Mouse (Mus musculus): ENCODE measurements at regions not wholly inside any gene's neighbourhood (a gene's known extent, or its start where the extent isn't known, plus 50 kb on each side); places are given as distances from the start of the nearest gene placed in this dataset.

DNA sequence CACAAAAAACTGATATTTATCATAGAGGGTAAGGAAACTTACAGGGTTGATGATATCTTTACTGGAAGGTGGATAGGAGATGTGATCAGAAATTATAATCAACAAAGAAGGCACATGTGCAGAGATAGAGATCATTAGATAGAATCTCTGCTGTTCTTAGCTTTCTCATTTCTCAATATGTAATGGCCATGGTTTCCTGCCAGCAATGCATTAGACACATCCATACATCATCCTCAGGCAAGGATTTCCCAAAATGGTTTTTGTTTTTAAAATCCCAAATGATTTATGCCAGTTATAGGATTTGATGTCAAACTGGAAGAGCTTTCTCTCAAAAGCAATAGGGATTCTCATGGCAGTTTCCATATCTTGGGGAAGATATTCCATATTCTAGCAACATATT lies 52.0 kb upstream of the C030005K15Rik start:
- DNase-seq = no peak

DNA sequence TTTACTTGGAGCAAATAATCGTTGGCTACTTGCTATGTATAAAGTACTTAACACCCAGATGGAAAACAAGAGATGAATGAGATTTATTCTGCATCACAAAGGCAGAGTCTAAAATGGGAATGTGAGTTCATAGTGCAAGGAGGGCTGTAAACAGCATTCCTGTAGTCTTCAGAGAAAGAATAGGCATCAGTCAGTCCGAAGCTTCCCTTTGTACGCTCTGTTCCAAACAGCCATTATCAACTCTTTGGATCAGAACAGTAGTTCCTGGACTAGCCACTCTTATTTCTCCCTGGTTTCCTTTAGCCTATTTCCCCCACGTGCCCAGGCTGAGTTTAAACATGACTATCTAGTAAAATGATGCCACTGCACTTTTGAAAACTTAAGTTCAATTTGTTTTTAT lies 52.8 kb upstream of the C030005K15Rik start:
- no peak for DNase-seq

DNA sequence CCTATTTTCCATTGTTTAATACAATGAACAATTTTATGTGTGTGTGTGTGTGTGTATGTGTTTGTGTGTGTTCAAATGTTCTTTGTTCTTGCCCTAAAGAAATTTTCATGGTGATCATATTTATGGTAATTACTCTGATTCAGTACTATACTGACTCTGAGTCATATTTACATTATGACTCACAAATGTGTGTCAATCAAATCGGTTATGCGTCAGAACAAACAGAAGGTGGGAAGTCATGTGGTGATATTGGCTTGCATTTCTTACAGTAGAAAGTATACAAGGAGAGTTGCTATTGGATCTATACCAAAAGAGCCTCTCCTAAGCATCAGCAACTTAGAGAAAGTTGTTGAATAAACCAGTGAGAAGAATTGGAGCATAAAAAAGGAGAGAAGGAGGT lies 67.2 kb upstream of the C030005K15Rik start:
- DNase-seq = no peak

DNA sequence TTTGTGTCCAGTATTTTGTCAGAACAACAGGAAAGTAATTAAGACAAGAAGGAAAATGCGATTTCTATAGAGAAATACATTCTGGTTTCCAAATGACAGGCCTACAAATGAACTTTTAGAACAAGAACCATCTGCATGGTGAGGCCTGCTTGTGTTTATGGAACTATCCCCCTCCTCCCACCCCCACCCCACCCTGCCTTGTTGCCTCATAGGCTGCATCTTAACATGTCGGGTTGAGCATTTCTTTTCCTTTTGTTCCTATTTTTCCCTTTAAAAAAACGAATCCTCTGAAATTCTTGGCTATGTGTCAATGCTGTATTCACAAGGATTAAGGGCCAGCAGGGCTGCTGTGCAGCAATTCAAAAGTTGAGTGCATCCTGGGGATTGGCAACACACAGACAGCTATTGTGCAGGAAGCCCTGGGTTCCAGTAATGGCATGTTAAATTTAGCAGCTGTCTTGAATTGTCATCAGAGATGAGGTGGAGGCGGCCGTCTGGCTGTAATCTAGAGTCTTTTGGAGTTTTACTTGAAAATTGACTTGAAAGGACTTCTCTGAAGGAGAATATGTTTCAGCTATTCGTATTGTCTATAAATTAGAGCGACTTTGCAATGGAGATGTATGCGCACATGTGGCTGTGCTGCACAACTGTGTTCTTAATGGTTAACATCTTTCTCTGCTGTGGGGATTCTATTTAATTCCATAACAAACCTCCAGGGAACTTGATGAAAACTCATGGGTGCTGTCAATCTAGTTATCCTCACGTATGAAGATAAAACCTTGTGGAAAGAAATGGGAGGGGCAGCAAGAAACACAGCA lies 75.1 kb upstream of the C030005K15Rik start:
- DNase-seq = no peak

DNA sequence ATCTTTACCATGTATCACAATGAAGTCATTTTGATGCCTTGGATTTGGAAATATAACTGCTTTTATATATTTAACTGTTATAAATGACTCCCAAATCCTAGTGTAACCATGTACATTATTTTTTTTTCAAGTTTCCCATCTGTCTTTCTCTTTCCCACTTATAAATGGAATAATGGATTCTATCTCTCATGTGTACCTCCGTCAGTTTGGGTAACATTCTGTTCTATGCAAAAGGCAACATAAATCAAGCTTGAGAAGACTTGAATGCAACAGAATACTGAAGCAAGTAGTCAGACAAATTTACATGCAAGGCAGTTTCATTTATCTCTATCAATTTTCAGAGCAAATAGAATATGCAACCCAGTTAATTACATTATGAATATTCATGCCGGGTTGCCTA lies 81.4 kb upstream of the C030005K15Rik start:
- DNase-seq = no peak

DNA sequence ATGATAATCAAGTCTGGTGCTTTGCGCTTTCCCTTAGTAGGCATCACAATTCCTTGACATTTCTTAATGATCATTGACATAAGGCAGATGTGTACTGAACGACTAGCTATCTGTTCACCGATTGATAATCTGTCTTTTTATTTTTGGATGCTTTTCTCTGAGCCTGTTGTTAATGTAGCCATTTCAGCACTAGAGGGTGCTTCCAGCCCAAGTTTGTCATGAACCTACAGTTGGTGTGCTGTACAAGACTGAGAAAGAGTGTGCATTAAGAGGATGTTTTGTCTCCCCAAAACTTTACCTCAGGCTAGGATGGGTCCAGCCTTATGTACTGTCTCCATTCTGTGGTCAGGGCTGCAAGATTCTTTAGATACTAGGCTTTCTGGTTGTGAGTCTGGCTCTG lies 116.0 kb upstream of the C030005K15Rik start:
- no peak for DNase-seq

DNA sequence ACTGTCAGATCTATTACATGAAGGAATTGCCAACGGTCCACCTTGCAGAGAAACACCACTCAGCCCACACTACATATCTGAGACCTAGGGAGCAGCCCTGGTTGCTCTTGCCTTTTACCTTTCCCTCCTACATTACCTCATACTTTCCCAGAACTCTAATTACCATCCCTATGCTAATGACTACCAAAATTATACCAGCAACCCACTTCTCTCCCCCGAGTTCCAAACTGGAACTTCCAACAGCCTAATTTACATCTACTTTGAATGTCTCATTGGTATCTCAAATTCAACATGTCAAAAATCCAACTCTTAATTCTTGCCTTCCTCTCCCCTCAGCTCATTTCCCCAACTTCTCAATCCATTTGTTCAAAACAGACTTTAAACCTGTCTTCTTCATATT lies 124.9 kb upstream of the C030005K15Rik start:
- no peak for DNase-seq

DNA sequence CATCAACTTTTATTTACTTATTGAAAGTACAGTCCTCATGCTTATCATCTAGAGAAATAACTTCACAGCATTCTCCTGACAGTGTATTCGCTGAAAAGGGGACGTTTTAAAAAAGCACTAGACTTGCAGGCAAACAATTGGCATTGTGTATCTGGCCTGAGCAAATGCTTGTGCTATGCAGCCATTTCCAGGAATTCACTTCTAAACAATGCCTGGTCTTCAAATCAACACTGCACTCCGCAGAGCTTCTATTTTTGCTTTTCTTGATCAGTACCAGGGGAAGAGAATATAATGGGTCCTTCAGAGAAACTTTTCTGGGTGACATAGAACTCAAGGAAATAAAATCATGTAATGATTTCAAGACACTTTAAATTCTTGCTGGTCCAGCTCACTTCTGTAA lies 150.5 kb upstream of the C030005K15Rik start:
- no peak for DNase-seq

DNA sequence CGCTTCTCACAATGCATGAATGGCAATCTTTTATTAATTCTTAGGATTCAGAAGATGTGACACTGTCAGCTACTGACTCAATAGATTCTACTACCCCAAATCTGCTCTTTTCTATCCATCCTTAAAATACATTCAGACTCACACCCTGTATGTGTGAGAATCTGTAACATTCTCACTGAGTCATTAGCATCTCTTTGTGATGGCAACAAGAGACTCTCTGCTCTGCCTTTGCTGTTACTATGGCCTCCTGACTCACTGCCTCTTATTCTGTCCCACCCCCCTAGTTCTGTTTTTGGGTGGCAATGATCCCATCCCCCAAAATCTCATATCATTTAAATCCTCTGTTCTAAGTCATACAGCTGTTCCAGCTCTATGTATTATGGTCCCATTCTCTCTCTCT lies 159.5 kb upstream of the C030005K15Rik start:
- DNase-seq = no peak

DNA sequence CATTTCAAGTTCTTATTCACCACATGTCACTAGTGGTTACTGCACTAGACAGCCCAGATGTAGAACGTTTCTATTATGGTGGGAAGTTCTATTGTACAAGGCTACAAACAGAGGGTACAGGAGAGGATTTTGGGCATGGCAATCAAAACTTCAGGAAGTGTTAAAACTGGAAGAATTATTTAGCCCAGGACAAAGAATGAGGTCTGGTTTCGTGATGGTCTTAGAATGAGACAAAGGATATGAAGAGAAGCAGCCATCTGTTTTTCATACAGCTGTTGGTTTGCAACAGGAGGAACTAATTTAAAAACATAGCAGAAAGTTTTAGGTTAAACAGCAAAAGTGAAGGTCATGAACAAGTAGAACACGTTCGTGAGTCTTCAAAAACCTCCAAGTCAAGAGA lies 179.2 kb upstream of the C030005K15Rik start:
- DNase-seq = no peak

DNA sequence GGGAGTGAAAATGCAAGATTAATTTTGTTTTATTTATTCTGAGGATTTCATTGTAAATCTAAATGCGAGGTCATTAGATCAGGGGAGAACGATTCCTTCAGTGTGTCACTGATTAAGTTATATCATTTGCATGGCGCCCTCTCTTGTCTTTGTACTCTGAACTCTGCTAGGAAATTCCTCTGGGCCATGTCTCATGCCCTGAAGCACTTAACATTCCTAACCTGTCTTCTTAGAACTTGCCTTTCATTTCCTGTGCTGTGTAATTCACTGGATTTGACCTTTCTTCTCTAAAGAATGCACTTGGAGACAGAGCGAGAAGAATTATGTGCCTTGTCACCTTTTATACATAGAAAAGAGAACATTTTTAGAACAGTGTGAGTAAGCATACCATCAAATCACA lies 199.0 kb upstream of the C030005K15Rik start:
- no peak for DNase-seq

DNA sequence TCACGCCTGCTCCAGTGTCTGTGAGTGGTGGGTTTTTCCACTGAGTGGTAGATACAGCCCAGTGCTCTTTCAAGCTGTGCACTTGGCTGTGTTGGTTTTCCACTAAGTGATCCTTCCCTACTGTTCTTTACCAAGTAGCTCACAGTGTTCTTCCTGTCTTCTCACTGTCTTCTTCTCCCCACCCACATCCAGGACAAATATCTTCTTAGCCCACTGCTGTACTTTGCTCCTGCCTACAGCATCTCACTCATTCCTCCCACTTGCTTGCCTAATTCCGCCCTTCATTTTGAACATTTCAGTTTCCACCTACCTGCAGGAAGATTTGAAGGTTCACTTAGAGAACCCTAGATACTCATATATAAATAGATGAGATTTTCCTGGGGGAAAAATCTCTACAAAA lies 213.8 kb upstream of the C030005K15Rik start:
- no peak for DNase-seq

DNA sequence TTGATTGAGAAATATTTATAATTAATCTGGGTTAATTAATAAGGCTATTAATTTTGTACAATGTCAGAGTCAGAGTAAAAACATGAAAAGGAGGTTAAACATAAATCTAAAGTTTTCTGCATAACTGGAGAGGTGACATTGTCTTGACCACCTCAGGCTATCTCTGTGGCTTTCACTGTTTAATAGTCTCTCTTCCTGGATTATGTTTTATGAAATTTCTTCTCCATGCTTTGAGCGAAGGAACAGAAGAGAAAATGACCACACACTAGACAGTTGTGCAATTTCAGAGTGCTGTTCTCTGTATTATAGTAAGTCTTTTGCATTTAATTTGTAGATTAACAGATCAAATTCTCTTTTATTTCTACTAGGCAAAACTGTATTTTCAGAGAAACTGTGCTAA lies 239.3 kb upstream of the C030005K15Rik start:
- no peak for DNase-seq

DNA sequence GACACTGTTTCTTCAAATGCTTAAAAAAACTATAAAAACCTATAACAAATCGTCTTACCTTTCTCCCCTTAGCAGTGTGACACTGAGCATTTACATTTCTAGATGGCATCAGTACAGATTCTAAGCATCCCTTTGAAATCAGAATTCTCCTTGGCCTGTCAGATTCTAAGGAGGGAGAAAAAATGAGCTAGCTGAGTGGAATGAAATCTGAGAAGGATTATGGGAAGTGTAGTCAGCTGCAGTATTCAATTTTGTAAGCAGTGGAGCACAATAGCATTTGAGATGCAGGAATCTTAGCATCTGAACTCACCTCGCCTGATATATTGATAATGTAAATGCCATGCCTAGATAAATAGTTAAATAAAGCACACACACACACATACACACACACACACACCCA lies 240.4 kb upstream of the C030005K15Rik start:
- DNase-seq = no peak

DNA sequence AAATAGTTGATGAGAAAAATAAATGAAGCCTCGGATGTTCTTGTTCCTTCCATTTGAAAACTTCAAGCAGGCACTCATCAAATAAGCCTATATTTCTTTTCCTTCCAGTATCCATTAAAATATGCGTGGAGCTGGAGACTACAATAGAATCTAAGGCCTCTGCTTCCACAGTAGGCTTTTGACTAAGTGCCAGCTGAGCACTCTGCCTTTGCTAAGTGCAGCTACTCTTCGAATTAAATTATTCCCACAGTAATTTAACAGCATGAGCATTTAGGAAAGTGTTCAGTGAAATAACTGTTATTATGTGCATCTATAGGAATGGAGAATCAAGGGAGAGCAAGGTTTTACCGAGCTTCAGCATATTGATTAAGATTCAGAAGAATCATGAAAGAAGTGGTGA lies 280.5 kb upstream of the C030005K15Rik start:
- DNase-seq = no peak

DNA sequence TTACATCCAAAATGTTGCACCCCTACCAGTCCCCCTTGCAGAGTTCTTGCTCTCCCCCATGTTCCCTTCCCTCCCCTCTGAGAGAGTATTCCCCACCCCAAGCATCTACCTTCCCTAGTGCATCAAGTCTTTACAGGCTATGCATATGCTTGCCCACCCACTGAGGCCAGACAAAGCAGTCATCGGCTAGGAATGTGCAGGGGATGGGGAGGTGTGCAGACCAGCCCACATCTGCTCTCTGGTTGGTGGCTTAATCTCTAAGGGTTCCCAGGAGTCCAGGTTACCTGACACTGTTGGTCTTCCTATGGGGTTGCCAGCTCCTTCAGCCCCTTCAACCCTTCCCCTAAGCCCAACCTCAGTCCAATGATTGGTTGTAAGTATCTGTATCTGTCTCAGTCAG lies 281.8 kb upstream of the C030005K15Rik start:
- DNase-seq = no peak

DNA sequence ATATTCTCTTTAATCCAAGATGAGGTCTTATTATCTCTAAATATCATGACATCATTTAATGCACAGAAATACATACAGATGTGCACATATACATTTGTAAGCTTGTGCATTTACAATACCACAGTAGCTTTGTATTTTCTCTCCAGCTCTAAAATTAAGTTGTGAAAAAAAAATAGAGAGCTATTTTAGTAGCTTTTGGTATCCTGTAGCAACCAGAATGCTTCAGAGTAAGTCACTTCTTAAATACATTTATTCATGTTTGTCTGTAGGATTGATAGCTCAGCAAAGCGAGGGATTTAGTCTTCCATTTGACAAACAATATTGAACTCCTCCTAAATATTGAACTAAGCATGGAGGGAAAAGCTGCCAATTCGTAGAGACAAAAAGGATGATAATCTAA lies 286.4 kb upstream of the C030005K15Rik start:
- DNase-seq = no peak

DNA sequence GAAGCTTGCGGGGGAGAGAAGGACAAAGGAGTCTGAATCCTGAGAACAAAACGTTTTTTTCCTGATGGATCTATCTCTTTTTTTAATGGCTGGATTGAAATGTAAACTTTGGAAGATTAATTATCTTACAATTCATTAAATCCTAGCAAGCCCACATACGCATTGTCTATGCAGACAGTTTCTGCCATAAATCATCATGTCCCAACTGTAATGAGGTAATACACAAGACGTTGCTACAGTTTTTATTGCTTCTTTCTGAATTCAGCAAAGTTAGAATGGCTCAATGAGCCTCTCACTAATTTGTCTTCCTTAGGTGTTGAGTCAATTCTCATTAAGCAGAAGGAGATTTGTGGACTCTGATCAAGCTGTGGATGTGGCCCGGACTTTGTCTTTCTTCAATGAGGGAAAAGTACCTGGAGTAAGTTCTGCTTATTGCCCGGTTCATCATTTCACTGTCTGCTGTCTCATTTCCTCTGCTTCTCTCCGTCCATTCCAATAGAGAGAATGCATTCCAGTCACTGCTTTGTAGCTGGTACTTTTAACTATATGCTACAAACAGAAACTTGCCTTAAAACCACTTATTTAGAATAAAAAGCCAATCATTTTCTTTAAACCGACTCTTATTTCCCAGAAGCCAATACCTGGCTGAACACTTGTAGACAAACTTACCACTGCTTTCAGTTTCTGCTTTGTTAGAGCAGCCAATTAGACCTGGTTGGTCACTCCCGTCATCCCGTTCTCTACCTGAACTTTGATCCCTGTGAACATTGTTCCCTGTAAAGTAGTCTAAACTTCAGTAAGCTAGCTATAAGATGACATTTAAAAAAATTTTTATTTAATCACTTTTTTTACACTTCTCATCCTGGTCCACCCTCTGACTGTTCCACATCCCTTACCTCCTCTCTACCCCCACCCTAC lies 288.7 kb upstream of the C030005K15Rik start:
- DNase-seq = no peak

DNA sequence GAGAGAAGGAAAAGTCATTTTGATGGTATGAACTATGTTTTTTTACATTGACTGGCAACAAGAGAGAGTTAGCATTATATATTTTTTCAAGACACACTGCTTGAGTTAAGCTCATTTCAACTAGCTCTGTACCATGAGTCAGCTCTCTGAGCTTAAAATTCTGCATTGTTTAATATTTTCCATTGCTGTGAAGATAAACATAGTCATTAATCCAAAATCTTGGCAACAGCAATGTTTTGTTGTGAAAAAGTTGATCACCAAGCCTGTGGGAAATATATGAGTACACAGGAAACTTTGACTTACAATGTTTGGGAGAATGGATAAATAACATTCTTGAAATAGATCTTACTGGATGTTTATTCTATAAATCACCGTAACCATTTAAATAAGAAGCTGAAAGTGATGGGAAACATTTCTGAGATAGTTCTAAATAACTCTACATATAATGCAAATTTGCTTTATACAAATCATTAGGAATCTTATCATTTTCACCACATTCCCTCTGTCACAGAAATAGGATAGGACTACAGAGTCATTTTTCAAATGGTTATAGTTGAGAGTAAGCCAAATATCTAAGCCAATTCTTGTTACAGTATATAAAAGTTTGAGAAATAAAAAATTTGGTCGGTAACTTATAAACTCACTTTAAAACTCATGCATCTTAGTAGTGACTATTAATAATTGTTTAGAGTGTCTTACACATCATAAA lies 290.2 kb upstream of the C030005K15Rik start:
- DNase-seq = no peak

DNA sequence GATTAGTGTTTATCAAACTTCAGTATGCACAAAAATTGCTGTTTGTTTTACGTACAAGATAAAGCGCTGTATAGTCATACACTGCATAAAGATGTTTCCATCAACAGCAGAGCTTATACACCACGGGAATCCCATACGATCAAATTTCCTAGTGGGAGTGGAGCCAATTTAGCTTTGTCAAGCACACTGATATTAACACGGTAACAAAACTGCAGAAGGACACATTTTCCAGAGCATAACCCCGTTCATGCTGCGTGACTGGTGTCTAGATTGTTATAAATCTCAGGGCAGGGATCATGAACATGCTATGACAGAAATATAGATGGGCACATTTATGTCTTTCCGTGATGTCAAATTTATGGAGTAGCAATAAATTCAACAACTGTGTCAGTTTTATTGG lies 302.6 kb upstream of the C030005K15Rik start:
- DNase-seq = no peak

DNA sequence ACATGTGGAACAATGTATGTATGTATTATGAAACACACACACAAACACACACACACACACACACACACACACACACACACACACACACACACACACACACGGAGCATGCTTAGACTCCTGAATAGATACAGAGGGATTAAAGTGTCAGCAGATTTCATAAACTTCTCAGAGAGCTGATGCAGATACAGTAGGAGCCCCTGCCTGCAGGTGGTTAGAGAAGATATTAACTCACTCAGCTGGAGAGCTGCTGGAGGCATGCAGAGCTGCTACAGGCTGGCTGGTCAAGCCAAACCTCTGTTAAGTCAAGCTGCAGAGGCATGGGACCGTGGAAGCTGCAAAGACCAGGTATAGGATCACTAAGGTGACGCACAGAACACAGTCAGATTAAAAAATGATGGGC lies 303.1 kb upstream of the C030005K15Rik start:
- no peak for DNase-seq

DNA sequence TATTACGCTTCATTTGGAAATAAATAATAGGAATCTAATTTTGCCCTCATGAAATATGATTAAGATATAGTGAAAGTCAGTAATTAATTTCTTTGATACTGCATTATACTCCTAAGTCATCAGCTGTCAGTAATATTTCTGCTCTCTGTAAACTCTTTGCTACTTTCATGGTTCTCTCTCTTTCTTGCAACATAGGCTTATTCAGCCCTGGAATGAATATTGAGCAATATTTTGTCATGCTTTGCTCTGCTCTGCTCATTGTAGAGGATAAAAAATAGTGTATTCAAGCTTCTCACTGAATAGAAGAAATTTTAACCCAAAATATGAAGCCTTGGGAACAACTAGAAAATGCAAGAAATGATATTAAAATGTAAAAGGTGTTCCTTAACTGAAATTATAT lies 306.1 kb upstream of the C030005K15Rik start:
- DNase-seq = no peak

DNA sequence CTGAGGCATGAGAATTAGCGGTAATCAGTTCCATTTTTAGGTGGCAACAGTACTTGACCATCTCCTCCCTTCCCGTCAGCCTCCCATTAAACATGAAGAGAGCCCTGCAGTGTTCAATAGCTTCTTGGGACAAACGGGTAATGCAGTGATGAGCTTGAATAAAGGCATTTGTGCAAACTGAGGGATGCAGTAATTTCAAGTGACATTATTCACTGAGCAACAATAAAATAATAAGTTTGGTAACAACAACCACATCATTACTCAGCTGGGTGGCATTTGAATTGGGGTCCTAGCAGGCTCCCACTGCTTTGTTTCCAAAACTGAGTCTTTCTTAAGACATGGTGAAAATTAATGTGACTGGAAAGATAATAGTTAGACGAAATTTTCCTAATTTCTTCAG lies 315.2 kb upstream of the C030005K15Rik start:
- DNase-seq = no peak

Measured in adrenal gland, postnatal 10 days (tissue).